Mouse (Mus musculus) intestine, postnatal 0 days (tissue): ENCODE measurements at regions not wholly inside any gene's neighbourhood (a gene's known extent, or its start where the extent isn't known, plus 50 kb on each side); places are given as distances from the start of the nearest gene placed in this dataset.

Experiments used
- ATAC-seq: fragments of 200-750 bp; cut with Nextera tagmentation; 2 replicates; pipeline ENCODE4 v1.8.0; 2017; ENCODE audit warnings: mild to moderate bottlenecking, moderate TSS enrichment, moderate library complexity
- H3K27ac ChIP-seq: fragments of 300-500 bp; sonication (generic); 2 replicates; pipeline ENCODE4 v1.5.1; 2014; ENCODE audit warnings: mild to moderate bottlenecking, low read depth, low read length, moderate library complexity
- H3K27me3 ChIP-seq: fragments of 300-500 bp; sonication (generic); replicated peaks from 2 replicates; pipeline ENCODE4 v1.6.1; 2014; ENCODE audit warnings: low read length, mixed read lengths; ENCODE audit not compliant: control insufficient read depth, insufficient read depth
- H3K36me3 ChIP-seq: fragments of 300-500 bp; sonication (generic); 2 replicates; pipeline ENCODE4 v1.6.1; 2014; ENCODE audit warnings: mild to moderate bottlenecking, moderate library complexity; ENCODE audit not compliant: control insufficient read depth, insufficient read depth
- H3K4me1 ChIP-seq: fragments of 300-500 bp; sonication (generic); replicated peaks from 2 replicates; pipeline ENCODE4 v1.6.1; 2014; ENCODE audit warnings: antibody characterized with exemption, low read length, mixed read lengths; ENCODE audit not compliant: control insufficient read depth, insufficient read depth
- H3K4me2 ChIP-seq: fragments of 300-500 bp; sonication (generic); replicated peaks from 2 replicates; pipeline ENCODE4 v1.6.1; 2014; ENCODE audit warnings: low read depth, mild to moderate bottlenecking, moderate library complexity
- H3K4me3 ChIP-seq: fragments of 300-500 bp; sonication (generic); 2 replicates; pipeline ENCODE4 v1.5.1; 2014; ENCODE audit warnings: low read depth, low read length
- H3K9ac ChIP-seq: fragments of 300-500 bp; sonication (generic); 2 replicates; pipeline ENCODE4 v1.6.1; 2014; ENCODE audit warnings: mild to moderate bottlenecking, low read depth, low read length
- H3K9me3 ChIP-seq: fragments of 300-500 bp; sonication (generic); 2 replicates; pipeline ENCODE4 v1.6.1; 2016; ENCODE audit warnings: mixed run types; ENCODE audit not compliant: control insufficient read depth
- CTCF ChIP-seq: sonication (generic); IDR thresholded peaks from 2 replicates; pipeline ENCODE4 v1.5.1; 2016; ENCODE audit warnings: low read depth, mild to moderate bottlenecking, control low read depth, antibody characterized with exemption, moderate library complexity
- WGBS: fragments of 180-500 bp; shearing (Covaris S2); extraction: QIAGEN DNeasy Blood & Tissue Kit; methylation state at CpG from one replicate; pipeline ENCODE4 v1.1.7; 2014; 5-methylcytosine and 5-hydroxymethylcytosine counted together

DNA sequence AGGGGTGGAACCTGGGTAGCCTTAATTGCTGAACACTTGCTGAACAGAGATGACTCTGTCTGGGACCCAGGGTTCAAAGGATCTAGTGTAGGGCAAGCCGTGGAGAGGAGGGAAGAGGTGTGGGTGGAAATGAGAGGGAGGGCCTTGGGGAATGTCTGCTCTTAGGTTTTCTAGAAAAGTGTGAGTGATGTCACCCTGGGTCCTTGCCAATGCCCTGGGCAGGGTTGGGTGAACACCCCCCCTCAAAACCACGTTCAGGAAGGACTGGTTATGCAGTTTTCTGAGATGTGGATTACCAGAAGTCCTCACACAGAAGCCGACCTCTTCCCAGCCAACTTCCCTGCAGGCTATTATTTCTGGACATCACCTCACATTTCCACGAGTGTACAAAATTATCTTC is 252.4 kb upstream of the Habp2 start:
- WGBS: 71% methylated on average over 4 of the region's 4 CpGs
- no peak overlapping the region for H3K4me2 ChIP-seq

DNA sequence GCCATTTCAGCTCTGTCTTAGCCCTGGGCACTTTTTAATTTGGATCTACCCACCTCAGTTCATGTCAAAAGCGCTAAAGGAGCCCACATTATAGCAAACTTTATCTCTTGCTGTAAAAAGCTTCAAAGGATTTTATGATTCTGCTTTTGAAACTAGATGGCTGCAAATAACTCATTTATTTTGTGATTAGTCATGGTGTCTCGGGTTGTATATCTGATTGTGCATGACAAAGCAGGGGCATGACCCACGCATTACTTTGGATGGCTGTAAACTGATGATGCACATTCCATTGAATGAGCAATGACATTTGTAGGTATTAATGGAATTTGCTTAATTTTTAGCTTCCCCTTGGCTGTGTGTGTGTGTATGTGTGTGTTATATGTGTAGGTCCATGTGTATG is 249.4 kb upstream of the Habp2 start:
- no peak overlapping the region for H3K27ac ChIP-seq
- H3K36me3 ChIP-seq: no peaks in the 10 kb centered on the region
- no peaks in the 10 kb centered on the region for H3K27me3 ChIP-seq
- H3K4me2 ChIP-seq: no peak overlapping the region
- no peaks in the 10 kb centered on the region for H3K9me3 ChIP-seq
- H3K4me1 ChIP-seq: no peaks in the 10 kb centered on the region; the same call in 1 of the 2 replicates
- no peak for ATAC-seq
- H3K9ac ChIP-seq: no peak overlapping the region
- 71% methylated on average over 3 of the region's 3 CpGs for WGBS
- H3K4me3 ChIP-seq: no peak overlapping the region
- no peak for TF ChIP-seq CTCF

More for the DNA sequence above, 252.4 kb upstream of the Habp2 start:
- H3K4me1 ChIP-seq: no peaks in the 10 kb centered on the region; the same call in 1 of the 2 replicates
- ATAC-seq: no peak
- H3K9me3 ChIP-seq: no peaks in the 10 kb centered on the region
- no peak overlapping the region for H3K27ac ChIP-seq
- H3K4me3 ChIP-seq: no peak overlapping the region
- no peak overlapping the region for H3K9ac ChIP-seq
- no peaks in the 10 kb centered on the region for H3K36me3 ChIP-seq
- no peak for TF ChIP-seq CTCF
- H3K27me3 ChIP-seq: no peaks in the 10 kb centered on the region

DNA sequence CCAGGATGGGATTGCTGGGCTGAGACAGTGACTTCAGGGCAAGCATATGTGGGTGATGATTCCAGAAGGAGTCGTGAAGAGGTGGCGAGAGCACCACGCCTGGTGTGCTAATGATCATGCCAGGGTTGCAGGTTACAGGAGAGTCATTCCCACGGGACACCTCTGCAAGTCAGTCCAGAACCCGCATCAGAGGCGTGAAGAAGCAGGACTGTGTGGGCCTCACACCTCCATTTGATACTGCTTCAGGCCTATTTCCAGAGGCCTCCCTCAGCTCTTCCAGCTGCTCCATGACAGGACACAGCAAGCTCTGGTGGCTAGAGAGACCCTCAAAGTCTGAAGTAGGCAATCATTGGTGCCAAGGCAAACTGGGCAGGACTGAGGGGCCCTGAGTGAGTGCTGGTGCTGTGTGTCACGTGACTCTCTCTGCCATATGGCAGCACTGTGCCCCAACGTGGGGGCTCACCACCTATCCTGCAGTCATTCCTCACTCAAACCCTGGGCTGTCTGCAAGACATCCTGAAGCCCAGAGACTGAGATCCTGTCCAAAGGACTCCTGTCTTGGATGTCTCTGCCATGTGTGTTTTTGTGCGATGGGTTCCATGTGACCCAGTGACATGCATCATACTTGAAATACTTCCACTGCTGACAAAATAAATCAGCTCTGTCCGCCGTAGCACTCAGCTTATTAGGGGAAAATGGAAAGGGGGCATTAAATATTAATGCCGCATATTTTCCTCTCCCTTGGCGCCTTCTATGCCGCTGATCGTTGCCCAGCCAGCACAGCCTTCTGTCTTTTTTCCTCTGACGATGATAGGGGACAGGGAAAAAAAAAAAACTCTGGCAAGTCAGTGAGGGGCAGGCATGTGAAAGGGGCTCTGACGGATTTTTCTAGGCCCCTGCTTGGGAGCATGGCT is 247.6 kb upstream of the Habp2 start:
- no peak overlapping the region for H3K27ac ChIP-seq
- no peaks in the 10 kb centered on the region; the same call in 1 of the 2 replicates for H3K4me1 ChIP-seq
- ATAC-seq: no peak

DNA sequence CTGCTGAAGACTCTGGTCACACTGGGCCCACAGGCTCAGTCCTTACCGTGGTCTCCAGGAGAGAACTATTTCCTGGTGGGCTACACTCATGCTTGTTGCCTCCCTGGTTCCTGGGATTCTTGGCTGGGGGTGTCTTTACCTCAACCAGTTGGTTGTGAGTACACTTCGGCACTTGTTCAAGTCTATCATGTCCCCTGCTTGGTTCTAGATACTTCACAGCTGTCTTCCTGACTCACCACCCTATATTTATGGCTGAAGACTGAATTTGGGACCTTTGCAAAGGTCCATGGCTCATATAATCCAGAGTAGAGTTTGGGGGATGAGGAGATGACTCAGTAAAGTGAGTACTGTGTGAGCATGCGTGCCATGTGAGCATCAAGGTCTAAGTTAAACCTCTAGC is 245.0 kb upstream of the Habp2 start:
- Histone ChIP-seq H3K4me3 (no peak overlapping the region), H3K9me3 (no peaks in the 10 kb centered on the region), H3K4me2 (no peak overlapping the region), H3K27ac (no peak overlapping the region), H3K36me3 (no peaks in the 10 kb centered on the region), H3K9ac (no peak overlapping the region), H3K4me1 (no peaks in the 10 kb centered on the region), H3K27me3 (no peaks in the 10 kb centered on the region)
- WGBS: 86% methylated on average over 3 of the region's 3 CpGs
- no peak for ATAC-seq
- no peak for TF ChIP-seq CTCF

More for the DNA sequence above, 247.6 kb upstream of the Habp2 start:
- no peaks in the 10 kb centered on the region for H3K27me3 ChIP-seq
- no peak overlapping the region for H3K4me3 ChIP-seq
- no peak overlapping the region for H3K9ac ChIP-seq
- H3K36me3 ChIP-seq: no peaks in the 10 kb centered on the region
- no peak for TF ChIP-seq CTCF
- H3K4me2 ChIP-seq: no peak overlapping the region
- 77% methylated on average over 17 of the region's 17 CpGs for WGBS
- no peaks in the 10 kb centered on the region for H3K9me3 ChIP-seq

DNA sequence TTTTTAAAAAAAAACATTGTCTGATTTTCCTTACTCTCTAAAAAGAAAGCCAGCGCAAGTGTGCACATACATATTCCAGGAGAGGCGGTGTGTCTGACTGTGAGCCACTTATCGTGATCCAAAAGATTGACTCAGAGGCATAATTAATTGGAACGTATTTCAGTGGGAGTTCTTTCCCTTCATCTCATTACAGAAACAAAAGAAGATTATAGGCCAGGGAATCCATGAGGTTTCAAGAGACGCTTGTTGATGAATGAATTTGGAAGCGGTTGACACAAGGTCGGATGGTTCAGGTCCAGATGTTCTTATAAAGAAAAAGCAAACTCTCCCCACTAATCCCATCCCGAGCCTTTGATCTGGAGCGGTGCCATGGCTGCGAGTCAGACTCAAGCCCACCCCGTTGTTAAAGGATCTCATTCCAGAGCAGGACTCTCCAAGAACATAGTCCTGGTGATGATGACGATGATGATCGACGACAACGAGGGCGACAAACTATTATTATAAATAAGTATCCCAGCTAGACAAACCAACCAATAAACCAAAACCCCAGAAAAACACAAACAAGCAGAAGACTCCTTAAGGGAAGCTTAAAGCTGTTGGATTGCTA is 240.1 kb upstream of the Habp2 start:
- Histone ChIP-seq H3K4me1 (no peaks in the 10 kb centered on the region), H3K4me2 (no peak overlapping the region), H3K27me3 (no peaks in the 10 kb centered on the region), H3K36me3 (no peaks in the 10 kb centered on the region), H3K9ac (no peak overlapping the region), H3K4me3 (no peak overlapping the region), H3K9me3 (no peaks in the 10 kb centered on the region), H3K27ac (no peak overlapping the region)
- WGBS: 90% methylated on average over 16 of the region's 16 CpGs
- TF ChIP-seq CTCF: no peak
- no peak for ATAC-seq

DNA sequence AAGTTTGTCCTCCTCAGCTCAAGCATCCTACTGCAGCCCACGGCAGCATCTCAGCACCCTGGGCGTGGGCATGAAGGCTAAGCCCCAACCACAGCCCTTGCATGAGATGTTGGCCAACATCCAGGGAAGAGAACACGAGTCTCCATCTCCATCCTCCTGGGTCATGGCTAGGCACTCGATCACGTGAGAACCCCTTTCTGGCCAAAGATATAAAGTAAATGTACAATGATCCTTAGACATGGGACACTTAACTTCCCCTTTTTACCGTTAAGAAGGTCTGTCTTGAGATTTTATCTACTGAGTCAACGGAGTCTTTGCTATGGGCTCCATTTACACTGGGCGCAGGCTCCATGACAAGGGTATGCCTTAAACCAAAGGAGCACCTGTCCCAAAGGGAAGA is 232.8 kb upstream of the Habp2 start:
- 89% methylated on average over 8 of the region's 8 CpGs for WGBS
- no peak for ATAC-seq
- no peak overlapping the region for H3K4me3 ChIP-seq
- no peak overlapping the region for H3K27ac ChIP-seq
- H3K9ac ChIP-seq: no peak overlapping the region
- H3K36me3 ChIP-seq: no peaks in the 10 kb centered on the region
- no peak overlapping the region for H3K4me2 ChIP-seq
- no peaks in the 10 kb centered on the region for H3K9me3 ChIP-seq
- H3K4me1 ChIP-seq: no peaks in the 10 kb centered on the region
- H3K27me3 ChIP-seq: no peaks in the 10 kb centered on the region
- TF ChIP-seq CTCF: no peak
